Mouse (Mus musculus) G1E-ER4 (cell line): Measurements from ENCODE around the gene Crb2. TPM values are rescaled to one million over a fixed set of nuclear protein-coding genes. Genes with fewer than 3 reads are reported as not detected.

Experiments used
- GATA1 ChIP-seq: IDR thresholded peaks from one replicate; pipeline ENCODE4 v1.8.0; 2012; ENCODE audit warnings: low read length, inconsistent platforms
- polyA plus RNA-seq: library from polyadenylated mRNA; stranded (reverse); fragments of >175 nt; gene quantifications from 2 replicates; pipeline ENCODE4 v1.2.3, GENCODE M21; 2012

Gene Crb2
- polyA plus RNA-seq, 1 experiment: not detected

- TF ChIP-seq GATA1: no peak
Measured at GRCm38 (mm10) chr2:37758343-37759015, 17.6 kb upstream of the Crb2 start.

GRCm38 (mm10) chr2:37760633-37761032, 15.4 kb upstream of the Crb2 start:
- TF ChIP-seq GATA1: no peak

- TF ChIP-seq GATA1: no peak
Measured at GRCm38 (mm10) chr2:37763638-37764037, 12.4 kb upstream of the Crb2 start.

- no peak for TF ChIP-seq GATA1
Measured at GRCm38 (mm10) chr2:37764514-37764913, 11.5 kb upstream of the Crb2 start.

GRCm38 (mm10) chr2:37765082-37765483, 11.0 kb upstream of the Crb2 start:
- TF ChIP-seq GATA1: no peak

GRCm38 (mm10) chr2:37766027-37766761, 9.9 kb upstream of the Crb2 start:
- TF ChIP-seq GATA1: no peak

GRCm38 (mm10) chr2:37767080-37767547, 8.9 kb upstream of the Crb2 start:
- TF ChIP-seq GATA1: no peak

GRCm38 (mm10) chr2:37767739-37768138, 8.3 kb upstream of the Crb2 start:
- TF ChIP-seq GATA1: no peak

GRCm38 (mm10) chr2:37768903-37769302, 7.1 kb upstream of the Crb2 start:
- TF ChIP-seq GATA1: no peak

GRCm38 (mm10) chr2:37769793-37770192, 6.3 kb upstream of the Crb2 start:
- TF ChIP-seq GATA1: no peak

GRCm38 (mm10) chr2:37771618-37772285, 4.3 kb upstream of the Crb2 start:
- no peak for TF ChIP-seq GATA1

- TF ChIP-seq GATA1: no peak
Measured at GRCm38 (mm10) chr2:37774571-37774970, 1.5 kb upstream of the Crb2 start.

- TF ChIP-seq GATA1: no peak
Measured at GRCm38 (mm10) chr2:37776611-37777411, 762 bp downstream of the Crb2 start.

GRCm38 (mm10) chr2:37777958-37778720, 2.1 kb downstream of the Crb2 start:
- no peak for TF ChIP-seq GATA1
